Mouse (Mus musculus) CH12.LX (cell line): ENCODE results near the gene Agpat4. TPM values are rescaled to one million over a fixed set of nuclear protein-coding genes. Genes with fewer than 3 reads are reported as not detected.
A peak's percentile ranks its signal among the peaks of the same experiment; 100 is the strongest.

Experiments used
- DNase-seq: peaks from one replicate; pipeline ENCODE4 v3.0.0-alpha.2; 2013; ENCODE audit errors: extremely low read depth
- H3K27ac ChIP-seq: 2 replicates; pipeline ENCODE4 v1.5.1; 2012; ENCODE audit warnings: low read depth, mild to moderate bottlenecking, control low read depth, moderate library complexity; ENCODE audit not compliant: insufficient read depth
- H3K27me3 ChIP-seq: replicated peaks from 2 replicates; pipeline ENCODE3; 2012; ENCODE audit warnings: inconsistent platforms
- H3K36me3 ChIP-seq, 2 experiments: replicated peaks in 1 of 2; 2 replicates each; pipeline versions ENCODE3 to v1.6.1; 2012; ENCODE audit warnings: inconsistent platforms in 1 of 2, low read length in 1 of 2, mild to moderate bottlenecking in 1 of 2, mixed read lengths in 1 of 2, moderate library complexity in 1 of 2; ENCODE audit not compliant: control insufficient read depth in 1 of 2, insufficient read depth in 1 of 2
- H3K4me1 ChIP-seq, 2 experiments: 2 replicates each; pipeline ENCODE4 v1.6.1; 2012; ENCODE audit warnings: inconsistent platforms in 1 of 2, moderate library complexity in 1 of 2; ENCODE audit not compliant: insufficient read depth in 2 of 2, control insufficient read depth in 1 of 2
- H3K4me2 ChIP-seq: 2 replicates; pipeline ENCODE4 v1.6.1; 2012; ENCODE audit warnings: low read depth, mild to moderate bottlenecking, control low read depth; ENCODE audit not compliant: poor library complexity, insufficient read depth, severe bottlenecking
- H3K4me3 ChIP-seq, 3 experiments: fragments of 150-350 bp in 1 of 3; sonication (generic) in 1 of 3; replicated peaks in 1 of 3; 2 replicates each; pipeline versions ENCODE3 to v1.5.1; 2011 to 2012; ENCODE audit warnings: low read depth in 2 of 3, low read length in 2 of 3, mild to moderate bottlenecking in 2 of 3, moderate library complexity in 2 of 3, control low read depth in 1 of 3, improper control_type of control experiment in 1 of 3, inconsistent platforms in 1 of 3, mixed read lengths in 1 of 3; ENCODE audit not compliant: poor library complexity in 1 of 3
- H3K79me2 ChIP-seq: replicated peaks from 2 replicates; pipeline ENCODE4 v1.6.1; 2012; ENCODE audit warnings: mild to moderate bottlenecking, moderate library complexity; ENCODE audit not compliant: control insufficient read depth, poor library complexity, insufficient read depth, severe bottlenecking; ENCODE audit errors: extremely low read depth
- H3K9ac ChIP-seq: 2 replicates; pipeline ENCODE4 v1.6.1; 2012; ENCODE audit warnings: low read depth, mild to moderate bottlenecking, control low read depth, moderate library complexity; ENCODE audit not compliant: insufficient read depth
- H3K9me3 ChIP-seq: replicated peaks from 2 replicates; pipeline ENCODE3; 2012; ENCODE audit warnings: low read length, inconsistent platforms, mixed read lengths
- BHLHE40 ChIP-seq: IDR thresholded peaks from 2 replicates; pipeline ENCODE4 v1.6.1; 2011; ENCODE audit warnings: mild to moderate bottlenecking, low read depth, low read length, improper control_type of control experiment
- ELF1 ChIP-seq: IDR thresholded peaks from 2 replicates; pipeline ENCODE4 v1.6.1; 2014; ENCODE audit warnings: low read depth, mild to moderate bottlenecking, inconsistent platforms, low read length, improper control_type of control experiment
- EP300 ChIP-seq: IDR thresholded peaks from 2 replicates; pipeline ENCODE4 v1.6.1; 2011; ENCODE audit warnings: low read length, improper control_type of control experiment
- ETS1 ChIP-seq: conservative IDR thresholded peaks from 2 replicates; pipeline ENCODE4 v1.6.1; 2012; ENCODE audit warnings: low read depth, mild to moderate bottlenecking, inconsistent platforms, low read length, improper control_type of control experiment, moderate library complexity
- HCFC1 ChIP-seq: IDR thresholded peaks from 2 replicates; pipeline ENCODE4 v1.6.1; 2012; ENCODE audit warnings: low read depth, mild to moderate bottlenecking, inconsistent platforms, low read length, improper control_type of control experiment
- IRF4 ChIP-seq: IDR thresholded peaks from 2 replicates; pipeline ENCODE4 v1.6.1; 2014; ENCODE audit warnings: low read depth, mild to moderate bottlenecking, inconsistent platforms, low read length, improper control_type of control experiment
- JUN ChIP-seq: IDR thresholded peaks from 2 replicates; pipeline ENCODE4 v1.6.1; 2011; ENCODE audit warnings: low read depth, mild to moderate bottlenecking, low read length, improper control_type of control experiment, moderate library complexity; ENCODE audit not compliant: insufficient read depth
- JUND ChIP-seq: conservative IDR thresholded peaks from 2 replicates; pipeline ENCODE4 v1.6.1; 2011; ENCODE audit warnings: low read depth, low read length, improper control_type of control experiment
- MAFK ChIP-seq: IDR thresholded peaks from 2 replicates; pipeline ENCODE4 v1.6.1; 2011; ENCODE audit warnings: low read length, improper control_type of control experiment; ENCODE audit not compliant: insufficient replicate concordance
- MAZ ChIP-seq: IDR thresholded peaks from 2 replicates; pipeline ENCODE4 v1.6.1; 2012; ENCODE audit warnings: low read depth, mild to moderate bottlenecking, inconsistent platforms, low read length, improper control_type of control experiment, moderate library complexity
- MEF2A ChIP-seq: IDR thresholded peaks from 2 replicates; pipeline ENCODE4 v1.6.1; 2014; ENCODE audit warnings: low read depth, mild to moderate bottlenecking, inconsistent platforms, low read length, improper control_type of control experiment, borderline replicate concordance
- MXI1 ChIP-seq: IDR thresholded peaks from 2 replicates; pipeline ENCODE4 v1.6.1; 2011; ENCODE audit warnings: mild to moderate bottlenecking, low read depth, low read length, improper control_type of control experiment
- NELFE ChIP-seq: IDR thresholded peaks from 2 replicates; pipeline ENCODE4 v1.6.1; 2011; ENCODE audit warnings: low read depth, low read length, improper control_type of control experiment
- NRF1 ChIP-seq: IDR thresholded peaks from 2 replicates; pipeline ENCODE4 v1.6.1; 2014; ENCODE audit warnings: low read depth, mild to moderate bottlenecking, inconsistent platforms, low read length, improper control_type of control experiment, moderate library complexity
- RAD21 ChIP-seq: IDR thresholded peaks from 2 replicates; pipeline ENCODE4 v1.6.1; 2011; ENCODE audit warnings: low read depth, mild to moderate bottlenecking, low read length, improper control_type of control experiment, moderate library complexity
- SIN3A ChIP-seq: IDR thresholded peaks from 2 replicates; pipeline ENCODE4 v1.6.1; 2012; ENCODE audit warnings: low read length, improper control_type of control experiment, inconsistent platforms
- SMC3 ChIP-seq: IDR thresholded peaks from 2 replicates; pipeline ENCODE4 v1.6.1; 2011; ENCODE audit warnings: low read depth, low read length, improper control_type of control experiment
- TCF12 ChIP-seq: IDR thresholded peaks from 2 replicates; pipeline ENCODE4 v1.6.1; 2014; ENCODE audit warnings: low read depth, mild to moderate bottlenecking, inconsistent platforms, low read length, improper control_type of control experiment
- USF1 ChIP-seq: IDR thresholded peaks from 2 replicates; pipeline ENCODE4 v1.6.1; 2014; ENCODE audit warnings: low read depth, mild to moderate bottlenecking, inconsistent platforms, low read length, improper control_type of control experiment
- USF2 ChIP-seq: conservative IDR thresholded peaks from 2 replicates; pipeline ENCODE4 v1.6.1; 2011; ENCODE audit warnings: low read depth, low read length, improper control_type of control experiment
- ZNF384 ChIP-seq: IDR thresholded peaks from 2 replicates; pipeline ENCODE4 v1.6.1; 2012; ENCODE audit warnings: low read depth, low read length, improper control_type of control experiment, inconsistent platforms
- dilution Hi-C: fragments of 300-500 bp; cut with MboI; formaldehyde crosslinking; loops from 2 replicates; pipeline ENCODE4 v1.14.3; 2020; ENCODE audit warnings: low sequenced_read_pairs; ENCODE audit not compliant: extremely low pct_unique_long_range_greater_than_20kb, extremely low pct_ligation_motif_present
- in situ Hi-C: fragments of 300-500 bp; cut with MboI; formaldehyde crosslinking; loops from 3 replicates; pipeline ENCODE4 v1.14.3; 2019; ENCODE audit warnings: low sequenced_read_pairs, low pct_ligation_motif_present, low pct_unique_long_range_greater_than_20kb, mixed read lengths
- polyA plus RNA-seq: library from polyadenylated mRNA; unstranded; fragments of >175 nt; gene quantifications from 2 replicates; pipeline ENCODE4 v1.2.1, GENCODE M21; 2012; ENCODE audit warnings: low read depth; ENCODE audit not compliant: insufficient read length
- total RNA-seq, 2 experiments: library from RNA; depleted of rRNA; stranded (reverse); fragments of 300-350 nt in 1 of 2; fragments of >200 nt in 1 of 2; gene quantifications; 2 replicates each; pipeline ENCODE4 v1.2.3; 2012 to 2014

Gene Agpat4
- total and polyA plus RNA-seq, 3 experiments: 34.7 to 83.2 (median 44.5) TPM

GRCm38 (mm10) chr17:12195137-12195536, 76.6 kb downstream of the Agpat4 start:
- Histone ChIP-seq H3K4me2 (peak overlapping the region; percentile 39; the same call in 1 of the 2 replicates), H3K36me3 (peaks cover 50 to 87% of the 10 kb centered on the region in 2 experiments), H3K27me3 (no peaks in the 10 kb centered on the region), H3K4me3 (peak overlapping the region in 1 of 3 experiments; percentile 1), H3K9me3 (no peaks in the 10 kb centered on the region), H3K4me1 (peaks cover 14 to 32% of the 10 kb centered on the region in 2 experiments), H3K79me2 (peaks cover 32% of the 10 kb centered on the region), H3K27ac (peak overlapping the region; percentile 53), H3K9ac (0 out of 2 replicates have a peak overlapping the region, but pooled peaks have one; percentile 10)
- TF ChIP-seq ZNF384 (no peak), SMC3 (no peak), MXI1 (no peak), MAFK (no peak), ETS1 (peak; percentile 66), TCF12 (0 out of 2 replicates have a peak, but pooled peaks have one; percentile 54), JUN (peak; percentile 46), USF2 (no peak), MEF2A (peak; percentile 56; the same call in 1 of the 2 replicates), BHLHE40 (peak; percentile 45; the same call in 1 of the 2 replicates), SIN3A (0 out of 2 replicates have a peak, but pooled peaks have one; percentile 42), EP300 (peak; percentile 10; the same call in 1 of the 2 replicates), HCFC1 (0 out of 2 replicates have a peak, but pooled peaks have one; percentile 36), NRF1 (no peak), IRF4 (peak; percentile 54), JUND (peak; percentile 38; the same call in 1 of the 2 replicates), USF1 (no peak), RAD21 (no peak), MAZ (0 out of 2 replicates have a peak, but pooled peaks have one; percentile 29), NELFE (no peak), ELF1 (peak; percentile 70)
- DNase-seq: peak; percentile 37
- dilution Hi-C loops (no loop called here), in situ Hi-C loops (loop anchor here (5.0 kb wide), 1 partner anchor 33 kb away; no protein-coding TSS in a partner anchor)
